Mouse (Mus musculus) erythroblast, embryonic 14.5 days (primary cell): ENCODE measurements around the gene Pde4b. TPM values are rescaled to one million over a fixed set of nuclear protein-coding genes. Genes with fewer than 3 reads are reported as not detected.

ENCODE experiments used
- H3K27me3 ChIP-seq: 2 replicates; pipeline ENCODE4 v1.6.1; 2012; ENCODE audit warnings: inconsistent platforms; ENCODE audit not compliant: control insufficient read depth
- H3K36me3 ChIP-seq: 2 replicates; pipeline ENCODE4 v1.6.1; 2012; ENCODE audit warnings: mild to moderate bottlenecking, inconsistent platforms; ENCODE audit not compliant: control insufficient read depth
- H3K4me1 ChIP-seq: 2 replicates; pipeline ENCODE4 v1.6.1; 2012; ENCODE audit warnings: inconsistent platforms; ENCODE audit not compliant: control insufficient read depth
- H3K4me3 ChIP-seq: replicated peaks from 2 replicates; pipeline ENCODE3; 2012; ENCODE audit warnings: moderate library complexity, mild to moderate bottlenecking, inconsistent platforms
- H3K9me3 ChIP-seq: 2 replicates; pipeline ENCODE4 v1.6.1; 2012; ENCODE audit warnings: low read length, inconsistent platforms, mixed read lengths; ENCODE audit not compliant: control insufficient read depth
- GATA1 ChIP-seq: IDR thresholded peaks from 2 replicates; pipeline ENCODE4 v1.6.1; 2012; ENCODE audit warnings: low read length, inconsistent platforms, mixed read lengths
- TAL1 ChIP-seq: IDR thresholded peaks from 3 replicates; pipeline ENCODE4 v1.6.1; 2012; ENCODE audit warnings: low read length, inconsistent platforms, mixed read lengths
- polyA plus RNA-seq: library from polyadenylated mRNA; stranded (reverse); fragments of >175 nt; gene quantifications from 2 replicates; pipeline ENCODE4 v1.2.3, GENCODE M21; 2012

Gene Pde4b
- polyA plus RNA-seq, 1 experiment, result 0.08 TPM

DNA sequence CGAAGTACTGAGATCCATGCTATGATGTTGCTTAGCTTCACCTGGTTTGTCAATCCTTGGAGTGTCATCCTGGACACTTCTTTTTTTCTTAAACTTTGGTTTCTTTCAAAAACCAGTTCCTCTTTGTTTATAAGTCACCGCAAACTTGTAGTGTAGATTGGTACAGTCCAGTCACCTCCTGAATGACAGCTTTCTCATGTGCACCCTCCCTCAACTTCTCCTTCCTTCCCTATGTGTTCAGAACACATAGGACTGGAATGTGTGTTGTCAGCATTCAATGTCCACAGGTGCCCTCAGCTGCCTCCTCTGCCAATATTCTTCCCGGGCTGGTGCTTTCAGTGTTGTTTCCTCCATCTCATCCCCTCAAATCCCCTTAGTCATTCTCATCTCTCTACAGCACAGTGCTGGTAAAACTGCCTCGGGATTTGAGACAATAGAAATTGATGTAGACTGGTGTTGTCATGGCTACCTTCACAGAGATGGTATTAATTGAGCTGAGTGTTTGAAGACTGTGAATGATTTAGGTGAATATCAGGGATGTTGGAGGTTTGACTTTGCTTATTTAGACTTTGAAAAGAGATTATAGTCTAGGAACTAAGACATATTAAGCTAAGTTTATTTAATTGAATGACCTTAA lies 220.4 kb downstream of the Pde4b start:
- TF ChIP-seq TAL1 (no peak), GATA1 (no peak)
- Histone ChIP-seq H3K4me3 (no peak overlapping the region), H3K4me1 (no peaks in the 10 kb centered on the region), H3K9me3 (0 out of 2 replicates have a peak, but pooled peaks cover 2% of the 10 kb centered on the region), H3K36me3 (no peaks in the 10 kb centered on the region), H3K27me3 (no peaks in the 10 kb centered on the region)

DNA sequence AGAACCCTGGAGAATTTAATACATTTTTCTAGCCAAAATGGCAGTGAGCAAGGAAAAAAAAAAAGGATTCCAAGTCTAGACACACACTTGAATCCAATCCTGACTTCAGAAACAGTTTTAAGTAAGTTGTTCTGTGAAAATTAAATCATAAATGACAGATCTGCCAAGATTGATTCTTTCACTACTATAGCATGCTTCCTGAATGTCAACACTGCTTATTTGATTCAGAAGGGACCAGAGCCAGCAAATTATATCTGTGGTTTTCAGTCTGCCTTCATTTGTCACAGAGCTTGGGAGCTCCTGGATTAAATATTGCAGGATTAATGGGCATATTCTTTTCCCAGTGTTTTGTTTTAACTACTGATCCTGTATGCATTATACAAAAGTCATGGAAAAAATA lies 223.3 kb downstream of the Pde4b start:
- Histone ChIP-seq H3K27me3 (no peaks in the 10 kb centered on the region), H3K9me3 (0 out of 2 replicates have a peak, but pooled peaks cover 2% of the 10 kb centered on the region), H3K4me3 (no peak overlapping the region), H3K36me3 (no peaks in the 10 kb centered on the region), H3K4me1 (no peaks in the 10 kb centered on the region)
- TF ChIP-seq GATA1 (no peak), TAL1 (no peak)

DNA sequence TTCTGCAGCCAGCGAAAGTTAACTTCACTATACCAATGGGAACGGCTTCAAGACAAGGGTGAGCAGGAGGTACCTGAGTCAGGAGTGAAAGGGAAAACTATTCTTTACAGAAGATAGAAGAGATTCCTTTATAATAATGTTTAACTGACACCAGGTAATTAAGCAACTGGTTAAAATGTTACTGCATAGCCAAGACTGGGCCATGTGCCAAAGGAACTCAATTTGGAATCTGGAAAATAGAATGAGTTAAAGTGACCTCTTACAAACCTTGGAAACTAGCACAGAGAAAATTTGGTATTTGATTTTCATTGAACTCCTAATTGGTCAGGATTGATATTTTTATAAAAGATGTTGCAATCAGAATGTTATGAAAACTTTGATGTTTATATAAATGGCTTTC lies 228.7 kb downstream of the Pde4b start:
- Histone ChIP-seq H3K36me3 (no peaks in the 10 kb centered on the region), H3K4me1 (no peaks in the 10 kb centered on the region), H3K9me3 (no peaks in the 10 kb centered on the region), H3K27me3 (no peaks in the 10 kb centered on the region), H3K4me3 (no peak overlapping the region)
- TF ChIP-seq GATA1 (no peak), TAL1 (no peak)

DNA sequence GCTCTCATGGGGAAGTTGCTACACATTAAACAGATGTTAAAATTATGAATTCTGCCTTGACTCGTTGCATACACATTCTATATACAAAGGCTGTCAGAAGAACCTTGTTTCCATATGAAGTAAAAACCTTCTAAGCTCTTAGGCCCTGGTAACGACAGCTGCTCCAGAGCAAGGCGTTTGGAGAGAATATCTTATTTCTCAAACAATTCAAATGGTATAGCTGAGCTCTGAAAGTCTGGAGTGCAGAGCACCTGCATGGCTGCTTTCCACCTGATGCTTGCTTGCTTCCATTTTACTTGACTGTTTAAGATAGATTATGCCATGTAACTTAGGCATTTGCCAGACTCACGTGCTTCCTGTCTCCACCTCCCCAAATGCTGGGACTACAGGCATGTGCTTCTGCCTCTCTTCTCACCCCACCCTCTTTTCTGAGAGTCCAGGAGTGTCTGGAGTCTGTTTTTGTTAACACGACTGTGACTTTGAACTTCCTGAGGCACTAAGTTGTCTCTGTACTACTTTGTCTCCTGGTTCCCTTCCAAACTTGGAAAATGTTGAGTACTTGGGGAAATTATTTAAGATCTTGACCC lies 229.4 kb downstream of the Pde4b start:
- no peaks in the 10 kb centered on the region for H3K4me1 ChIP-seq
- H3K4me3 ChIP-seq, result no peak overlapping the region
- H3K9me3 ChIP-seq, result no peaks in the 10 kb centered on the region
- H3K27me3 ChIP-seq, result no peaks in the 10 kb centered on the region
- H3K36me3 ChIP-seq, result no peaks in the 10 kb centered on the region
- no peak for TF ChIP-seq TAL1
- TF ChIP-seq GATA1, result no peak

DNA sequence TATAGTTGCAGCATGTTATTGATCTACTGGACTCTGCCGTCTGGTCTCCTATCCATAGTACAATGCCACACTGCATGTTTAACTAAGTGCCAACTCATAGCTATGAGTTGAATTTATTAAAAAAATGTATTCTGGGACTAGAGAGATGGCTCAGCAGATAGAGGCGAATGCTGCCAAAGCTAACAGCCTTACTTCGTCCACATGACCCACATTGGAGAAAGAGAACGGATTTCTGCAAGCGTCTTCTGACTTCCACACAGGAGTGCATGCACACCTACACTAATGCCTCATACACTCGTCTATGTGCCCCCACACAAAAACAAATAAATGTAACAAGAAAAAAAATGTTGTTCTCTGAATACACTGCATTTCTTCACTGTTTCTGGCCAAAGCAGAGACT lies 231.3 kb downstream of the Pde4b start:
- no peaks in the 10 kb centered on the region for H3K4me1 ChIP-seq
- H3K36me3 ChIP-seq, result no peaks in the 10 kb centered on the region
- H3K4me3 ChIP-seq, result no peak overlapping the region
- TF ChIP-seq TAL1, result no peak
- no peak for TF ChIP-seq GATA1
- H3K27me3 ChIP-seq, result no peaks in the 10 kb centered on the region
- H3K9me3 ChIP-seq, result no peaks in the 10 kb centered on the region

DNA sequence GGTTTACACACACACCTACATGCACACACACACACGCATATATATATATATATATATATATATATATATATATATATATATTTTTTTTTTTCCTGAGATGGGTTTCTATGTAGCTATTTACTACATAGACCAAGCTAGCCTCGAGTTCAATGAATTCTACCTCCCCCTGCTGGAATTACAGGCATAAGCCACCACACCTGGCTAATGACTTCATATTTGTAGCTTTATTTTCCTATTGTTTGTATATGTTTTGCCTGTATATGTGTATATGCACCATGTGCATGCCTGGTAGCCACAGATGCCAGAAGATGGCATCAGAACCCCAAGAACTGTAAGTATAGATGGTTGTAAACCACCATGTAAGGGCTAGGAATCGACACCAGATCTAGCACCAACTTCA lies 234.0 kb downstream of the Pde4b start:
- Histone ChIP-seq H3K4me1 (no peaks in the 10 kb centered on the region), H3K27me3 (no peaks in the 10 kb centered on the region), H3K9me3 (no peaks in the 10 kb centered on the region), H3K4me3 (no peak overlapping the region), H3K36me3 (no peaks in the 10 kb centered on the region)
- TF ChIP-seq GATA1, result no peak
- no peak for TF ChIP-seq TAL1

DNA sequence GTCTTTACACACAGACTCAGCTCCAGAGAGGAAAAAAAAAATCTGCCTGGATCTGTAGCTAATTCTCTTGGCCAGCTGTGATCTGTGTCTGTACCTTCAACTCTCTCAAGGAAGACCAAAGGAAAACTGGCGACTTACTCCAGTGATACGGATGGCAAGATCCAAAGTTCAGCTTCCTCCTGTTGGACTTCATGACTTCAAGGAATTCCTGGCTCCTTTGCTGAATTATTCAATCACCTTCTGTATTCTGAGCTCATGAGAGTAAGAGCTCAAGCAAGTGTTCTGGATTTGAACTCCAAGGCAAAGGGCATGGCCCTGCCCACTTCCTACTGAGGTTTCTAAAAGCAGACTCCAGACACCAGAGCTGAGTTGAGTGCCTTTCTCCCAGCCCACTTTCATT lies 245.0 kb downstream of the Pde4b start:
- Histone ChIP-seq H3K4me1 (no peaks in the 10 kb centered on the region), H3K27me3 (no peaks in the 10 kb centered on the region), H3K9me3 (no peaks in the 10 kb centered on the region), H3K4me3 (no peak overlapping the region), H3K36me3 (no peaks in the 10 kb centered on the region)
- TF ChIP-seq GATA1, result no peak
- TF ChIP-seq TAL1, result no peak

DNA sequence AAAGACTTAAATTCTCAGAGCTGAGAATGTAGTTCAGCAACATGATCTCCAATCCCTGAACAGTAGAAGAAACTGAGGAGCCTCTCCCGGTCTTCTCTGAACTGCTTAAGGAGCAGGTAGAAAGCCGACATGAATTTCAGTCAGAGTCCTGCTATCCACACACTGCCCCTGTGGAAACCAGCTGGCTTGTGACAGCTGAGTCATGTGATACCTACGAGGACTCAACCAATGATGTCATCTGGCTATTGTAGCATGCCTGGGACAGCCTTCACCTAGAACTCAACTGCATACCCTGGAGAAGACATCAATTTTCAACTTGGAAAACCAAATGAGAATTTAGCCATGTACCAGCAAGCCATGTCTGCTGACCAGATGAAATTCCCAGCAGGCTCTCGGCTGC lies 245.5 kb downstream of the Pde4b start:
- Histone ChIP-seq H3K27me3 (no peaks in the 10 kb centered on the region), H3K4me1 (no peaks in the 10 kb centered on the region), H3K9me3 (no peaks in the 10 kb centered on the region), H3K4me3 (no peak overlapping the region), H3K36me3 (no peaks in the 10 kb centered on the region)
- TF ChIP-seq GATA1 (no peak), TAL1 (no peak)

DNA sequence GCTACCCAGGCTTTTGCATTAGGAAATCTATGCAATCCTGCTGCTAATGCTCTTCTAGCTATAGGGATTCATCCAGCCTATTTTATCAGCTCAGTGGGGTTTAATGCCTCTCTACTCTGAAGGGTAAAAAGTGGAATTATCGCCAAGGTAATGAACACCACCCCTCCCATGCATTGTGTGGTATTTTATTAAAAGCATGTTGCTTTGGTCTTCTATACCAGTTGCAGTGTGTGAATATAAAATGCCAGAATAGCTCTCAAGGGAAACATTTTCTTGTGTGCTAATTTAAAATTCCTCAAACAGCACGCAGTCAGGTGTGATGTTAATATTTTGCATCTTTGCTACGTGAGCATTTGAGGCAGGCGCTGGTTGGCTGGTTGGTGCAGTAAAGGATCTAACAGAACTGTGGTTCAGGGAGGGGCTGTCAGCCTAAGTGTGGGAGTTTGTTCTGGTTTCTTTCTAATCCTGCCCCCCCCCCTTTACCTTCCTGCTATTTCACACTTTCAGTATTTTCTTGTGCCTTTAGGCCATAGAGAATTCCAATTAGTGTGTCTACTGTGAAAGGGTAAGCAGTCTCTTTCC lies 259.7 kb downstream of the Pde4b start:
- TF ChIP-seq TAL1, result no peak
- TF ChIP-seq GATA1, result no peak
- no peaks in the 10 kb centered on the region for H3K4me1 ChIP-seq
- no peaks in the 10 kb centered on the region for H3K9me3 ChIP-seq
- H3K36me3 ChIP-seq, result no peaks in the 10 kb centered on the region
- H3K4me3 ChIP-seq, result no peak overlapping the region
- H3K27me3 ChIP-seq, result no peaks in the 10 kb centered on the region
